Mouse (Mus musculus) midbrain, embryonic 15.5 days (tissue): Measurements from ENCODE around the gene Kars. TPM values are rescaled to one million over a fixed set of nuclear protein-coding genes. Genes with fewer than 3 reads are reported as not detected.

Experiments used
- ATAC-seq: fragments of 200-750 bp; cut with Nextera tagmentation; replicated peaks from 2 replicates; pipeline ENCODE4 v1.8.0; 2017; ENCODE audit warnings: moderate TSS enrichment
- H3K27ac ChIP-seq: fragments of 300-500 bp; sonication (generic); 2 replicates; pipeline ENCODE4 v1.5.1; 2015; ENCODE audit warnings: mild to moderate bottlenecking, inconsistent platforms
- H3K27me3 ChIP-seq: fragments of 300-500 bp; sonication (generic); replicated peaks from 2 replicates; pipeline ENCODE4 v1.6.1; 2015; ENCODE audit warnings: inconsistent platforms
- H3K36me3 ChIP-seq: fragments of 300-500 bp; sonication (generic); replicated peaks from 2 replicates; pipeline ENCODE4 v1.6.1; 2015; ENCODE audit warnings: inconsistent platforms
- H3K4me1 ChIP-seq: fragments of 300-500 bp; sonication (generic); 2 replicates; pipeline ENCODE4 v1.6.1; 2015; ENCODE audit warnings: inconsistent platforms
- H3K4me2 ChIP-seq: fragments of 300-500 bp; sonication (generic); 2 replicates; pipeline ENCODE4 v1.6.1; 2015; ENCODE audit warnings: inconsistent platforms, mild to moderate bottlenecking, moderate library complexity
- H3K4me3 ChIP-seq: fragments of 300-500 bp; sonication (generic); 2 replicates; pipeline ENCODE4 v1.5.1; 2015; ENCODE audit warnings: mild to moderate bottlenecking, inconsistent platforms
- H3K9ac ChIP-seq: fragments of 300-500 bp; sonication (generic); 2 replicates; pipeline ENCODE4 v1.6.1; 2015; ENCODE audit warnings: mild to moderate bottlenecking, inconsistent platforms
- H3K9me3 ChIP-seq: fragments of 300-500 bp; sonication (generic); 2 replicates; pipeline ENCODE4 v1.6.1; 2016; ENCODE audit warnings: inconsistent platforms
- WGBS: fragments of 180-500 bp; shearing (Covaris S2); methylation state at CpG from one replicate; pipeline ENCODE4 v1.1.7; 2015; ENCODE audit warnings: mixed read lengths; 5-methylcytosine and 5-hydroxymethylcytosine counted together
- polyA plus RNA-seq: library from polyadenylated mRNA; unstranded; fragments of >200 nt; fragmentation: Nextera tagmentation; extraction: Ambion mirVana; gene quantifications from 2 replicates; pipeline ENCODE4 v1.2.1, GENCODE M21; 2015

The Kars gene
- 157 TPM in 2 replicates for polyA plus RNA-seq

DNA sequence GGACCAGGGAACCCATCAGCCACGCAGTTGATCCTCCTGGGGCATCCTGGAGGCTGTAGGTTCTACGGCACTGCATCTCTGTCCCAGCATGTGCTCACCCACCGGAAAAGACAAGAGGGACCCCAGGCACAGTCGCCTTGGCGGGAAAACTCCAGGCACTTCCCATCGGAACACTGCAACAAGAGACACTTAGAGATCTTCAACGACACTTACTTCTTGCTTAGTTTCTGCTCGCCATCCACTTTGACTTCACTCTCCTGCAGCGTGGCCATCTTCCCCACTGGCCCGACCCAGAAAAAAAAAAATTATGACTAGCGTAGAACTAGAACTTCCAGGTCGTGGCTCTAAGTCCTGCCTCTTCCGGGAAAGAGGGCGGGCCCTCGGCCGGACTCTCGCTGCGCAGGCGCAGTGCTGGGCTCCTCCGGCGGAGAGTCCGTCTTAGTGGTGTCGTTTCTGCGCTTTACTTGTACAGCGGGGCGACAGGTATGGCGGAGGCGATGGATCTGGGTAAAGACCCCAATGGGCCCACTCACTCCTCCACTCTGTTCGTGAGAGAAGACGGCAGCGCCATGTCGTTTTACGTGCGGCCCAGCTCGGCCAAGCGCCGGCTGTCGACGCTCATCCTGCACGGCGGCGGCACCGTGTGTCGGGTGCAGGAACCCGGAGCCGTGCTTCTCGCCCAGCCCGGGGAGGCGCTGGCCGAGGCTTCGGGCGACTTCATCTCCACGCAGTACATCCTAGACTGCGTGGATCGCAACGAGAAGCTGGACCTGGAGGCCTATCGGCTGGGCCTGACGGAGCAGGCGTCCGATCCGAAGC lies at the start of gene Kars, which contains the start of gene Terf2ip:
TSS of gene Kars (minus strand) at position 327 of the 819 bp plus-strand sequence.
TSS of gene Terf2ip (plus strand) at position 402 of the 819 bp plus-strand sequence.
- Histone ChIP-seq H3K9me3 (no peaks in the 10 kb centered on the region), H3K9ac (peak within 1 kb of the TSS; percentile 86), H3K4me3 (peak within 1 kb of the TSS; percentile 82), H3K4me1 (peaks cover 25% of the 10 kb centered on the region), H3K27ac (peak within 1 kb of the TSS; percentile 84), H3K27me3 (no peaks in the 10 kb centered on the region), H3K4me2 (peak within 1 kb of the TSS; percentile 70), H3K36me3 (no peaks in the 10 kb centered on the region; the same call in 1 of the 2 replicates)
- peak; percentile 94 for ATAC-seq
- WGBS = under 1% methylated on average over 61 of the region's 61 CpGs

- H3K4me1 ChIP-seq = no peaks in the 10 kb centered on the region
- no peaks in the 10 kb centered on the region for H3K9me3 ChIP-seq
- no peaks in the 10 kb centered on the region for H3K27me3 ChIP-seq
- no peak overlapping the region for H3K4me2 ChIP-seq
- no peak overlapping the region for H3K9ac ChIP-seq
- no peak overlapping the region for H3K4me3 ChIP-seq
- H3K27ac ChIP-seq = no peak overlapping the region
- H3K36me3 ChIP-seq = no peaks in the 10 kb centered on the region
- no peak for ATAC-seq
Measured at GRCm38 (mm10) chr8:112054456-112054855, 43.3 kb upstream of the Kars start.

DNA sequence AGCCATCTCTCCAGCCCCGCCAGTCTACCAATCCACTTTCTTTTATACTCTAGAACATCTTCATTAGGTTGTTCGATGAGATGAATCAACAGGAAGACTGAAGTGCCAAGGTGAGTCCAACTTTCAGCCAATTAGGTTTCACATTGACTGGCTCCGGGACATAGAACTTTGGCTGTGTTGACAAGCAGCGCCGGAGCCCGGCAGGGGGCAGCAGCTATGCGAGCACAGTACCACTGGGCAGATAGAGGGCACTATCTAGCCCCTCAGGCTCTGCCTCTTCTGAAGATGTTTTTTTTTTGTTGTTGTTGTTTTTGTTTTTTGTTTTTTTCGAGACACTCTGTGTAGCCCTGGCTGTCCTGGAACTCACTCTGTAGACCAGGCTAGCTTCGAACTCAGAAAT lies 40.4 kb upstream of the Kars start:
- no peaks in the 10 kb centered on the region for H3K27me3 ChIP-seq
- H3K36me3 ChIP-seq = no peaks in the 10 kb centered on the region
- no peak for ATAC-seq
- no peak overlapping the region for H3K4me2 ChIP-seq
- WGBS = 82% methylated on average over 9 of the region's 9 CpGs
- H3K4me3 ChIP-seq = no peak overlapping the region
- no peaks in the 10 kb centered on the region for H3K4me1 ChIP-seq
- no peak overlapping the region for H3K27ac ChIP-seq
- no peak overlapping the region for H3K9ac ChIP-seq
- H3K9me3 ChIP-seq = no peaks in the 10 kb centered on the region

DNA sequence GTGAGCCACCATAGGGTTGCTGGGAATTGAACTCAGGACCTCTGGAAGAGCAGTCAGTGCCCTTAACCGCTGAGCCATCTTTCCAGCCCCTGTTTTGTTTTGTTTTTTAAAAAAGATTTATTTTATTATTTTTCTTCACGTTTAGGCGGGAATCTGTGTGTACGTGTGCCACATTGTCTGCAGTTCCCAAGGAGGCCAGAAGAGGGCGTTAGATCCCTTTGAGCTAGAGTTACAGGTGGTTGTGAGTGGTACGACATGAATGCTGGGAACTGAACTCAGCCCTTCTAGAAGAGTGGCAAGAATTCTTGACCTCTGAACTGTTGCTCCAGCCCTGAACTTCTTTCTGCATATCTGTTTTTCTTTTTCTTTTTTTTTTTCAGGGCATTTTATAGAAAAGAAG lies 38.9 kb upstream of the Kars start:
- no peak overlapping the region for H3K4me3 ChIP-seq
- no peaks in the 10 kb centered on the region for H3K9me3 ChIP-seq
- no peak overlapping the region for H3K4me2 ChIP-seq
- 87% methylated on average over 6 of the region's 6 CpGs for WGBS
- no peak overlapping the region for H3K9ac ChIP-seq
- no peaks in the 10 kb centered on the region for H3K27me3 ChIP-seq
- H3K4me1 ChIP-seq = no peaks in the 10 kb centered on the region
- no peak overlapping the region for H3K27ac ChIP-seq
- no peak for ATAC-seq
- H3K36me3 ChIP-seq = no peaks in the 10 kb centered on the region

GRCm38 (mm10) chr8:112048293-112048692 lies 37.2 kb upstream of the Kars start:
- Histone ChIP-seq H3K4me1 (no peaks in the 10 kb centered on the region), H3K9ac (no peak overlapping the region), H3K4me2 (no peak overlapping the region), H3K4me3 (no peak overlapping the region), H3K27me3 (no peaks in the 10 kb centered on the region), H3K9me3 (no peaks in the 10 kb centered on the region), H3K36me3 (no peaks in the 10 kb centered on the region), H3K27ac (no peak overlapping the region)
- WGBS = 59% methylated on average over 6 of the region's 6 CpGs
- no peak for ATAC-seq

GRCm38 (mm10) chr8:112045896-112046295 lies 34.8 kb upstream of the Kars start:
- peak; percentile 71 for ATAC-seq
- H3K27me3 ChIP-seq = no peaks in the 10 kb centered on the region
- no peaks in the 10 kb centered on the region for H3K9me3 ChIP-seq
- H3K4me3 ChIP-seq = no peak overlapping the region
- WGBS = 3% methylated on average over 7 of the region's 7 CpGs
- no peak overlapping the region for H3K4me2 ChIP-seq
- H3K36me3 ChIP-seq = no peaks in the 10 kb centered on the region
- H3K9ac ChIP-seq = no peak overlapping the region
- H3K27ac ChIP-seq = no peak overlapping the region
- no peaks in the 10 kb centered on the region for H3K4me1 ChIP-seq

- no peaks in the 10 kb centered on the region for H3K27me3 ChIP-seq
- WGBS = 83% methylated on average over 5 of the region's 5 CpGs
- H3K36me3 ChIP-seq = no peaks in the 10 kb centered on the region
- no peak for ATAC-seq
- no peak overlapping the region for H3K4me2 ChIP-seq
- no peaks in the 10 kb centered on the region for H3K4me1 ChIP-seq
- H3K9me3 ChIP-seq = no peaks in the 10 kb centered on the region
- no peak overlapping the region for H3K27ac ChIP-seq
- no peak overlapping the region for H3K4me3 ChIP-seq
- no peak overlapping the region for H3K9ac ChIP-seq
Measured at GRCm38 (mm10) chr8:112045182-112045581, 34.1 kb upstream of the Kars start.

DNA sequence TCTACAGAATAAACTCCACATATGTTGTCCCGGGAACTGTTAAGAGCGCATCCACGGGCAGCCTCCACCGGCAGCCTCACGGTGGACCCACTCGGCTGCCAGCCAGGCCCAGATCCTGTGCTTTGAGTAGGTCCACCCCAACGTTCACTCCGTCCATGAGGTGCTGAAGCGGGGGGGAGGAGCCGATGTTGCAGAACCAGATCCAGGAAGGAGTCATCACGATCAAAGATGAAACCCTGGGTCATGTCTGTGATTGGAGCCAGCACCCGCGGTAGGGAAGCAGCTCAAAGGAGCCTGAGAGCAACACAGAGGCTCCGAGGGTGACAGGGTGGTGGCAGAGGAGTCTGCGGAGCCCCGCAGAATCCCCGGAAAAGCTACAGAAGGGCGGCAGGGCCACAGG lies 26.4 kb upstream of the Kars start:
- no peaks in the 10 kb centered on the region for H3K9me3 ChIP-seq
- H3K36me3 ChIP-seq = no peaks in the 10 kb centered on the region
- no peak overlapping the region for H3K4me2 ChIP-seq
- no peak for ATAC-seq
- H3K9ac ChIP-seq = no peak overlapping the region
- no peak overlapping the region for H3K27ac ChIP-seq
- no peak overlapping the region for H3K4me3 ChIP-seq
- H3K27me3 ChIP-seq = no peaks in the 10 kb centered on the region
- no peaks in the 10 kb centered on the region for H3K4me1 ChIP-seq
- 84% methylated on average over 18 of the region's 18 CpGs for WGBS

GRCm38 (mm10) chr8:112034603-112035002 lies 23.5 kb upstream of the Kars start:
- Histone ChIP-seq H3K4me1 (no peaks in the 10 kb centered on the region), H3K4me2 (no peak overlapping the region), H3K27me3 (no peaks in the 10 kb centered on the region), H3K9ac (no peak overlapping the region), H3K9me3 (no peaks in the 10 kb centered on the region), H3K27ac (no peak overlapping the region), H3K36me3 (no peaks in the 10 kb centered on the region), H3K4me3 (no peak overlapping the region)
- ATAC-seq = no peak
- 18% methylated on average over 8 of the region's 8 CpGs for WGBS

DNA sequence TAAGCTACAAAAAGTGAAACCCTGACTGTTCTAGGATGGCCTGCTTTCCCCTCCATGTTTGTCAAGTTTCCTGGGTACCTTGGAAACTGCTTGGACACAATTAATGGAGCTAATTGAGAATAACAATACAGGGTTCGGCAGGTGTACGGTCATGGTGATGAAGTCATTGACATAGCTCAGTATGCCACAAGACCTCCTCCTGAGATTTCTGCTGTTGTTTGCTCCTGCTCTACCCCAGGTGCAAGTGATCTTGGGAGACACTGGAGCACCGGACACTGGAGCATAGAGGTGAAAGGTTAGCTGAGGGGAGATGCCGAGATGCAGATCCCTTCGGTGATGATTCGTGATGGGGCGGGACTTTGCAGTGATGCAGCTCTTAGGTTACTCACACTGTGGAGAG lies 21.9 kb upstream of the Kars start:
- Histone ChIP-seq H3K9me3 (no peaks in the 10 kb centered on the region), H3K36me3 (no peaks in the 10 kb centered on the region), H3K4me3 (no peak overlapping the region), H3K4me2 (no peak overlapping the region), H3K27ac (no peak overlapping the region), H3K27me3 (no peaks in the 10 kb centered on the region), H3K9ac (no peak overlapping the region), H3K4me1 (no peaks in the 10 kb centered on the region)
- ATAC-seq = no peak
- WGBS = 48% methylated on average over 7 of the region's 7 CpGs

DNA sequence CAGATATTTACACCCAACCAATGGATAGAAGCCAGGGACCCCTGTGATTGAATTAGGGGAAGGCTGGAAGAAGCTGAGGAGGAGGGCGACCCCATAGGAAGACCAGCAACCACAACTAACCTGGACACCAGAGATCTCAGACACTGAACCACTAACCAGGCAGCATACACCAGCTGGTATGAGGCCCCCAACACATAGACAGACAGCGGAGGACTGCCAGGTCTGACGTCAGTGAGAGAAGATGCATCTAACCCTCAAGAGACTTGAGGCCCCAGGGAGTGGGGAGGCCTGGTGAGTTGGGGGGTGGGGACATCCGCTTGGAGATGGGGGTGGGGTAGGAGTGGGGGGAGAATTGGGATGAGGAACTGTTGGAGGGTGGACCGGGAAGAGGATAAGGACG lies 19.5 kb upstream of the Kars start:
- no peak overlapping the region for H3K4me3 ChIP-seq
- 56% methylated on average over 6 of the region's 6 CpGs for WGBS
- H3K9ac ChIP-seq = no peak overlapping the region
- H3K4me1 ChIP-seq = no peaks in the 10 kb centered on the region
- no peak for ATAC-seq
- H3K27ac ChIP-seq = no peak overlapping the region
- no peak overlapping the region for H3K4me2 ChIP-seq
- H3K27me3 ChIP-seq = no peaks in the 10 kb centered on the region
- no peaks in the 10 kb centered on the region for H3K9me3 ChIP-seq
- H3K36me3 ChIP-seq = no peaks in the 10 kb centered on the region

DNA sequence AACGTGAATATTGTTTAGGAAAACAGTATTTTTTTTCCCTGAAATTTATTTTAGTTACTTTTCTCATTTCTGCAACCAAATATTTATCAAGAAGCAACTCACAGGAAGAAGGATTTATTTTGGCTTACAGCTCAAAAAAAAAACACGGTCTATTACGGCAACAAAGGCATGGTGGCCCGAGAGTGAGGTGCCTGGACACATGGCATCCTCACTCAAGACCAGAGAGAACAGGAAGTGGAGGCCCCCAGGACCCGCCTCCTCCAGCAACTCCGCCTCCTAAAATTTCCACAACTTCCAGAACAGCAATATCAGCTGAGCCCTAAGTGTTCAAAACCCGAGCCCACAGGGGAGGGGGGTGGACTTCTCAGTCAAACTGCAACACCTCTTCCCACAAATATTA lies 18.3 kb upstream of the Kars start:
- Histone ChIP-seq H3K4me3 (no peak overlapping the region), H3K27ac (no peak overlapping the region), H3K9ac (no peak overlapping the region), H3K4me2 (no peak overlapping the region), H3K9me3 (no peaks in the 10 kb centered on the region), H3K27me3 (no peaks in the 10 kb centered on the region), H3K4me1 (no peaks in the 10 kb centered on the region), H3K36me3 (no peaks in the 10 kb centered on the region)
- WGBS = 91% methylated on average over 7 of the region's 7 CpGs
- no peak for ATAC-seq

DNA sequence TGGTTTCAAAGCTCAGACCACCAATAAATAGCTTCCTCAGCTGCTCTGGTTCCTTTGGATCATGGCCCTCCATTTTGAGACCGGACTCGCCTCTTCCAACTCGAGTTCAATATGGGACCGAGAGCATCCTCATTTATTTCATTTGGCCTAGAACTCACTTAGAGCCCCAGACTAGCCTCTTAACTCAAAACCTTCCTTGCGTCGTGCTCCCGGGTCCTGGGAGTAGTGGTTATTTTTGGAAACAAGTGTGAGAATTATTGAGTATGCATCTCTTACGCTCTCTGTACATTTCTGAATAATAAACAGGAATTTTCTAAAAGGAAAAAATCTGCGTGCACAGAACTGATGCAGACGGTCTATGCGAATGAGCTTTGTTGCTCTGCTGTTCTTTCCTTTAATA lies 3.8 kb upstream of the Kars start, which contains the start of gene Gm6793:
TSS of gene Gm6793 (minus strand) at position 101 of the 400 bp plus-strand sequence.
- no peak within 1 kb of the TSS for H3K27ac ChIP-seq
- H3K9me3 ChIP-seq = no peaks in the 10 kb centered on the region
- no peak for ATAC-seq
- no peak within 1 kb of the TSS for H3K9ac ChIP-seq
- no peak within 1 kb of the TSS for H3K4me3 ChIP-seq
- H3K27me3 ChIP-seq = no peaks in the 10 kb centered on the region
- WGBS = 91% methylated on average over 11 of the region's 11 CpGs
- H3K36me3 ChIP-seq = peaks cover 26% of the 10 kb centered on the region
- H3K4me1 ChIP-seq = peaks cover 21% of the 10 kb centered on the region
- no peak within 1 kb of the TSS for H3K4me2 ChIP-seq
